Mouse (Mus musculus) CH12.LX (cell line): ENCODE data around the gene Dtd1.

Experiments
- CTCF ChIP-seq, 2 experiments: IDR thresholded peaks in 1 of 2; conservative IDR thresholded peaks in 1 of 2; 2 replicates each; pipeline ENCODE4 v1.5.1; 2011 to 2012; ENCODE audit warnings: low read depth in 2 of 2, low read length in 2 of 2, improper control_type of control experiment in 1 of 2, inconsistent platforms in 1 of 2, mild to moderate bottlenecking in 1 of 2, moderate library complexity in 1 of 2
- ELF1 ChIP-seq: IDR thresholded peaks from 2 replicates; pipeline ENCODE4 v1.6.1; 2014; ENCODE audit warnings: low read depth, mild to moderate bottlenecking, inconsistent platforms, low read length, improper control_type of control experiment
- EP300 ChIP-seq: IDR thresholded peaks from 2 replicates; pipeline ENCODE4 v1.6.1; 2011; ENCODE audit warnings: low read length, improper control_type of control experiment
- ETS1 ChIP-seq: conservative IDR thresholded peaks from 2 replicates; pipeline ENCODE4 v1.6.1; 2012; ENCODE audit warnings: low read depth, mild to moderate bottlenecking, inconsistent platforms, low read length, improper control_type of control experiment, moderate library complexity
- GABPA ChIP-seq: IDR thresholded peaks from 2 replicates; pipeline ENCODE4 v1.6.1; 2012; ENCODE audit warnings: low read depth, low read length, improper control_type of control experiment, inconsistent platforms; ENCODE audit not compliant: insufficient replicate concordance
- JUND ChIP-seq: conservative IDR thresholded peaks from 2 replicates; pipeline ENCODE4 v1.6.1; 2011; ENCODE audit warnings: low read depth, low read length, improper control_type of control experiment
- KAT2A ChIP-seq: IDR thresholded peaks from 2 replicates; pipeline ENCODE4 v1.6.1; 2012; ENCODE audit warnings: low read length, improper control_type of control experiment, inconsistent platforms; ENCODE audit not compliant: insufficient replicate concordance
- MAFK ChIP-seq: IDR thresholded peaks from 2 replicates; pipeline ENCODE4 v1.6.1; 2011; ENCODE audit warnings: low read length, improper control_type of control experiment; ENCODE audit not compliant: insufficient replicate concordance
- MXI1 ChIP-seq: IDR thresholded peaks from 2 replicates; pipeline ENCODE4 v1.6.1; 2011; ENCODE audit warnings: mild to moderate bottlenecking, low read depth, low read length, improper control_type of control experiment
- POLR2A ChIP-seq: IDR thresholded peaks from 2 replicates; pipeline ENCODE4 v1.6.1; 2011; ENCODE audit warnings: low read depth, mild to moderate bottlenecking, improper control_type of control experiment, low read length
- USF1 ChIP-seq: IDR thresholded peaks from 2 replicates; pipeline ENCODE4 v1.6.1; 2014; ENCODE audit warnings: low read depth, mild to moderate bottlenecking, inconsistent platforms, low read length, improper control_type of control experiment
- ZC3H11A ChIP-seq: IDR thresholded peaks from 2 replicates; pipeline ENCODE4 v1.6.1; 2012; ENCODE audit warnings: low read depth, mild to moderate bottlenecking, inconsistent platforms, low read length, improper control_type of control experiment
- ZNF384 ChIP-seq: IDR thresholded peaks from 2 replicates; pipeline ENCODE4 v1.6.1; 2012; ENCODE audit warnings: low read depth, low read length, improper control_type of control experiment, inconsistent platforms

DNA sequence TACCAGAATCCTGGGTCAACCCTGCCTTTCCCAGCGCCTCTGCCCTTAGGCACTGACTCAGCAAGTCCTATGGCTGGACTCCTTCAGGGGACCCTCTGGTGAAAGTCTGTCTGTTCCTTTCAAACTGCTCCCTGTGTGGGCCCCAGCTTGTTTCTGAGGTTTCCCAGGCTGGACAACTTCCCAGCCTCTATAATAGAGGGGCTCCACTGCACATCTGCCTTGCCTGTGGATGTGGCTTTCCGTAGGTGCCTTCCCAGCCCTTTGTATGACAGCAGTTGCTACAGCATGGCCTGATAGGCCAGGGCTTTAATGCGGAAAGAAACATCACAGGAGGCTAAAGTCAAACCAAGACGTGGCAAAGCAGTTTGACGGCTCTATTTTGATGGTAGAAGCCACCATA lies 119.6 kb downstream of the Dtd1 start:
- no peak for TF ChIP-seq MAFK
- TF ChIP-seq JUND: no peak
- no peak for TF ChIP-seq ZNF384
- no peak for TF ChIP-seq USF1
- TF ChIP-seq EP300: no peak
- TF ChIP-seq KAT2A: no peak
- TF ChIP-seq ZC3H11A: no peak
- TF ChIP-seq MXI1: no peak
- no peak for TF ChIP-seq CTCF (conservative IDR thresholded peaks at IDR 0.05 in 1 of 2, IDR thresholded peaks at IDR 0.05 in 1 of 2; ENCODE audit: low read depth in 2 of 2, low read length in 2 of 2)
- TF ChIP-seq POLR2A: no peak
- no peak for TF ChIP-seq ETS1
- TF ChIP-seq GABPA: no peak
- TF ChIP-seq ELF1: no peak
